Mouse (Mus musculus): ENCODE data around the gene Ift27. TPM values are rescaled to one million over a fixed set of nuclear protein-coding genes. Genes with fewer than 3 reads are reported as not detected.

Ift27 gene
- 9.2 TPM for polyA plus RNA-seq (2014; fragmentation: Illumina TruSeq; extraction: RNeasy Lipid Tissue Mini Kit (QIAGEN cat#74804))

DNA sequence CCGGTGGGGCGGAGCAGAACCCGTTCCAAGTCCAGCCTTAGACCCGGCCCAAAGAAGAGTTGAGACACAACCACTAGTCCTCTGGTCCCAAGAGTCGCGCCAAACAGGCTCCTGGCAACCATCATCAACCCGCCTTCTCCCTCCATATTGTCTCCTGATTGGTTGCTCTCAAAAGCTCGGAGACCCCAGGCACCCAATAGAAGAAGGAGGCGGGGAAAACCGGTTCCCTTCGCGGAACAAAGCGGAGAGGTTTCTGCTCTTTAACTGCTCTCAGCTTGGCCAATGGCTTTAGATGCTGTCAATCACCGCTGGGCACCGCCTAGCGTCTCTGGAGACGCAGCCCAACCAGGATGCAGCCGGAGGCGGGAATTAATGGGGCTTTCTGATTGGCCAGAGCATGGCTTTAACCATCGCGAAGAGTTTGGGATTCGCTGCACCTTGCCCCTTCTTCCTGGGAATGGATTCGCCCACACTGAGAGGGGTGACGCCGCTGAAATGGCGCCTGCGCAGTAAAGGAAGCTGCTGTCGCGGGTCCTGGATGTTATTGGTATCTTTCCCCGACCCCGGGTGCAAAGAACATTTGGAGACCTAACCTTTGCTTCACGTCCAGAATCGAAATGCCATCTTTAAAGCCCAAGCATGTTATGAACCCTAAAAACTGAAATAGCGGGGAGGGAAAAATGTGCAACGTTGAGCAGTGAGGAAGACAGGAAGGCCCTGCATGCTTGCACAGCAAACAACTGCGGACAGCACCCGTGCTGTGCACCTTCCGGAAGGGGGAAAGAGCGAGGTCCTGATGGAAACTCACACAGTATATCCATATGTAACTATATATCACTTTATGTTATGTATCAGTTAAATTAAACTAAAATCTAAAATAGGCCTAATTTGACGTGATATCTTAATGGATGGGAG is at the start of gene Ift27:
Gene Ift27, minus strand, starts transcription at position 136 of the 915 bp plus-strand sequence.

DNA sequence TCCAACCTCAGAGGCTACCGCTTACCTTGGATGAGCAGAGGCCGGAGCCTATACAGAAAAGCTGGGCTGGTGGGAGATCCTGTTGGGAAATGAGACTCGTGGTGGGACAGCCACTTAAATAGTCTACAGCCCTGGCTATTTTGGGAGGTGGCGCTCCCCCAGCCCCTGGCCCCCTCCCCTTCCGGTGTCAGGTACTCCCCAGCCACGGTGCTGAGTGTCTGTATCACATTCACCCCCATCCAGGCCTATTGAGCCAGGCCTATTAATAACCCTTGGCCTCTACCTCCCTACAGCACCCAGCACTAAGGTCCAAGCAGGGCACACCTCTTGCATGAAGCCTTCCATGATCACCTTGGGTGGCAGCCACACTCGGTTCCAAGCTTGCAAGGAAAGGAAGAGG is 32.4 kb upstream of the Ift27 start, which contains the start of gene Pvalb:
Gene Pvalb, minus strand, starts transcription at position 89 of the 400 bp plus-strand sequence.

DNA sequence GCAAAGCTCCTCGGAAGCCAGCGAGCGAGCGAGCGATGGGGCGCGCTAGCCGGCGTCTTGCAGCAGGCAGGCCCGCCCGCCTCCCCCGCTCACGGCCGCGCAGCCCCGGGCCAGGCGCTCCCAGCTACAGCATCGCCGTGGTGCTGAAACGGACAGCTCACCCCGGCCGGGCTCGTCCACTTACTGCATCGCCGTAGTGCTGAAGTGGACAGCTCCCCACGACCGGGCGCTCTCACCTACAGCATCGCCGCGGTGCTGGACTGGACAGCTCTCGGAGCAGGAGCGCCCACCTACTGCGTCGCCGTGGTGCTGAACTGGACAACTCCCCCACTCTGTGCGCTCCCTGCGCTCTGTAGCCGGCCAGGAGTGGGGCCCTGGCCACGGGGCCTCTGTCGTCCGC is 54.2 kb downstream of the Ift27 start, which contains the start of gene Cacng2:
Gene Cacng2, minus strand, starts transcription at position 325 of the 400 bp plus-strand sequence.

Other genes with a start within 250 kb of the Ift27 start
- 46.9 TPM for gene Txn2, start 245.1 kb downstream of the Ift27 start, polyA plus RNA-seq (2014; fragmentation: Illumina TruSeq; extraction: RNeasy Lipid Tissue Mini Kit (QIAGEN cat#74804))
- 3.2 TPM for gene Foxred2, start 217.4 kb downstream of the Ift27 start, polyA plus RNA-seq (2014; fragmentation: Illumina TruSeq; extraction: RNeasy Lipid Tissue Mini Kit (QIAGEN cat#74804))
- 37.4 TPM for gene Eif3d, start 203.3 kb downstream of the Ift27 start, polyA plus RNA-seq (2014; fragmentation: Illumina TruSeq; extraction: RNeasy Lipid Tissue Mini Kit (QIAGEN cat#74804))
- gene Cacng2, start 54.1 kb downstream of the Ift27 start, polyA plus RNA-seq (2014; fragmentation: Illumina TruSeq; extraction: RNeasy Lipid Tissue Mini Kit (QIAGEN cat#74804)) = not detected
- not detected for gene Pvalb, start 32.3 kb upstream of the Ift27 start, polyA plus RNA-seq (2014; fragmentation: Illumina TruSeq; extraction: RNeasy Lipid Tissue Mini Kit (QIAGEN cat#74804))
- not detected for gene Ncf4, start 70.7 kb upstream of the Ift27 start, polyA plus RNA-seq (2014; fragmentation: Illumina TruSeq; extraction: RNeasy Lipid Tissue Mini Kit (QIAGEN cat#74804))
- gene Csf2rb2, start 131.6 kb upstream of the Ift27 start, polyA plus RNA-seq (2014; fragmentation: Illumina TruSeq; extraction: RNeasy Lipid Tissue Mini Kit (QIAGEN cat#74804)) = 2.3 TPM
- gene Csf2rb, start 151.6 kb upstream of the Ift27 start, polyA plus RNA-seq (2014; fragmentation: Illumina TruSeq; extraction: RNeasy Lipid Tissue Mini Kit (QIAGEN cat#74804)) = 1.7 TPM
- not detected for gene Tex33, start 221.8 kb upstream of the Ift27 start, polyA plus RNA-seq (2014; fragmentation: Illumina TruSeq; extraction: RNeasy Lipid Tissue Mini Kit (QIAGEN cat#74804))
- gene Tst, start 231.8 kb upstream of the Ift27 start, polyA plus RNA-seq (2014; fragmentation: Illumina TruSeq; extraction: RNeasy Lipid Tissue Mini Kit (QIAGEN cat#74804)) = 1.4 TPM
- 1.5 TPM for gene Mpst, start 232.3 kb upstream of the Ift27 start, polyA plus RNA-seq (2014; fragmentation: Illumina TruSeq; extraction: RNeasy Lipid Tissue Mini Kit (QIAGEN cat#74804))